Mouse (Mus musculus) embryonic facial prominence, embryonic 11.5 days (tissue): ENCODE results near the gene Cmya5. TPM values are rescaled to one million over a fixed set of nuclear protein-coding genes. Genes with fewer than 3 reads are reported as not detected.

Experiments
- ATAC-seq: fragments of 200-750 bp; cut with Nextera tagmentation; replicated peaks from 2 replicates; pipeline ENCODE4 v1.8.0; 2017; ENCODE audit warnings: low read depth; ENCODE audit not compliant: insufficient number of reproducible peaks, low FRiP score, low TSS enrichment
- DNase-seq: peaks from one replicate; pipeline ENCODE4 v3.0.0-alpha.2; 2015; ENCODE audit warnings: low spot score
- H3K27ac ChIP-seq: fragments of 300-500 bp; sonication (generic); replicated peaks from 2 replicates; pipeline ENCODE4 v1.5.1; 2014; ENCODE audit warnings: mild to moderate bottlenecking, low read depth, low read length, control low read depth
- H3K27me3 ChIP-seq: fragments of 300-500 bp; sonication (generic); 2 replicates; pipeline ENCODE4 v1.6.1; 2014; ENCODE audit warnings: mild to moderate bottlenecking, low read length, moderate library complexity, mixed read lengths; ENCODE audit not compliant: control insufficient read depth, insufficient read depth
- H3K36me3 ChIP-seq: fragments of 300-500 bp; sonication (generic); replicated peaks from 2 replicates; pipeline ENCODE4 v1.6.1; 2014; ENCODE audit warnings: low read depth, mild to moderate bottlenecking, low read length, moderate library complexity, mixed read lengths; ENCODE audit not compliant: control insufficient read depth, insufficient read depth
- H3K4me1 ChIP-seq: fragments of 300-500 bp; sonication (generic); 2 replicates; pipeline ENCODE4 v1.6.1; 2014; ENCODE audit warnings: low read length, mixed read lengths; ENCODE audit not compliant: control insufficient read depth, insufficient read depth
- H3K4me2 ChIP-seq: fragments of 300-500 bp; sonication (generic); 2 replicates; pipeline ENCODE4 v1.6.1; 2014; ENCODE audit warnings: low read depth, mild to moderate bottlenecking, control low read depth, low read length, moderate library complexity
- H3K4me3 ChIP-seq: fragments of 300-500 bp; sonication (generic); 2 replicates; pipeline ENCODE4 v1.5.1; 2014; ENCODE audit warnings: low read depth, low read length, control low read depth
- H3K9ac ChIP-seq: fragments of 300-500 bp; sonication (generic); replicated peaks from 2 replicates; pipeline ENCODE4 v1.6.1; 2014; ENCODE audit warnings: mild to moderate bottlenecking, control low read depth, low read length
- H3K9me3 ChIP-seq: fragments of 300-500 bp; sonication (generic); replicated peaks from 2 replicates; pipeline ENCODE4 v1.6.1; 2016; ENCODE audit warnings: mild to moderate bottlenecking, low read length, inconsistent platforms, mixed read lengths; ENCODE audit not compliant: control insufficient read depth
- WGBS: fragments of 180-500 bp; shearing (Covaris S2); extraction: QIAGEN DNeasy Blood & Tissue Kit; methylation state at CpG from one replicate; pipeline ENCODE4 v1.1.7; 2014; 5-methylcytosine and 5-hydroxymethylcytosine counted together
- polyA plus RNA-seq: library from polyadenylated mRNA; unstranded; fragments of >200 nt; fragmentation: Nextera tagmentation; extraction: Ambion mirVana; gene quantifications from 2 replicates; pipeline ENCODE4 v1.2.1, GENCODE M21; 2014

The Cmya5 gene
- polyA plus RNA-seq, 1 experiment from 2014 or later = 0.13 TPM

DNA sequence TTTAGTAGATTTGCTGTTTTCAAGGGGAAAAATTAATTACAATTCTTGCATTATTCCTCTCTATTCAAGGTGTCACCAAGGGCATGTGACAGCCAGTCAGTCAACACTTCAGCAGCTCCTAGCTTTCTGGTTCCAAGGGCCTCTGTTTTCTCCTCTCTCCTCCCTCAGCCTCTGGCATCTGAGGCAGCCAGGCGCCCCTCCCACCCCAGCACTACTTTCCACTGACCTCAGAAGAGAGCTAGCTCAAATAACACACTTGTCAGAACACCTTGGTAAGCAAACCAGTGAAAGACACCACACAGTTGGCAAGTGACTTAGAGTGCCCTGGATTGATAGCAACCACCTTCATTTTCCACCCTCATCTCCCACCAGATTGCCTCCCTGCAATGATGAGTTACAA is 6.5 kb downstream of the Cmya5 start:
- no peak overlapping the region for H3K4me3 ChIP-seq
- H3K4me2 ChIP-seq = no peak overlapping the region
- no peak overlapping the region for H3K9ac ChIP-seq
- no peaks in the 10 kb centered on the region for H3K4me1 ChIP-seq
- no peaks in the 10 kb centered on the region for H3K9me3 ChIP-seq
- WGBS = 53% methylated on average over 1 of the region's 1 CpGs
- ATAC-seq (no peak), DNase-seq (no peak)
- H3K27me3 ChIP-seq = no peaks in the 10 kb centered on the region
- H3K27ac ChIP-seq = no peak overlapping the region
- H3K36me3 ChIP-seq = no peaks in the 10 kb centered on the region

DNA sequence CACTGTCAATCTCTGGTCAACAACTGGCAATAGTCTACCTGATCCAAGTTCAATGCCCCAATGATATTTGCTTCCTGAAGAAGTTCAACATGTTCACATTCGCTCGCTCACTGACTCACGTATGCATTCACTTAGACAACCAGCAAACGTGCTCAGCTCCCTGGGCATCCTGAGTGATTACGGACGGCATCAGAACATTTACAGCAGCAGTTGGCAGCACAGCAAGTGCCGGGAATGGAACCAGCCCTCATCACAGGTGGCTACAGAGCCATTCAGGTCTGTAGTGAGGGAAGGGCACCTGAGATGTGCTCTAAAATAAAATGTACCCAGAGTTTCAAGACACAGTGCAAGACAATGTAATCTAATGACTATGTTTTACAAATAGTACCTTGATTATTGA is 7.4 kb downstream of the Cmya5 start:
- 86% methylated on average over 7 of the region's 7 CpGs for WGBS
- no peak overlapping the region for H3K27ac ChIP-seq
- H3K4me1 ChIP-seq = no peaks in the 10 kb centered on the region
- no peak overlapping the region for H3K9ac ChIP-seq
- no peaks in the 10 kb centered on the region for H3K36me3 ChIP-seq
- no peak overlapping the region for H3K4me2 ChIP-seq
- ATAC-seq (no peak), DNase-seq (no peak)
- H3K9me3 ChIP-seq = no peaks in the 10 kb centered on the region
- H3K27me3 ChIP-seq = no peaks in the 10 kb centered on the region
- no peak overlapping the region for H3K4me3 ChIP-seq

DNA sequence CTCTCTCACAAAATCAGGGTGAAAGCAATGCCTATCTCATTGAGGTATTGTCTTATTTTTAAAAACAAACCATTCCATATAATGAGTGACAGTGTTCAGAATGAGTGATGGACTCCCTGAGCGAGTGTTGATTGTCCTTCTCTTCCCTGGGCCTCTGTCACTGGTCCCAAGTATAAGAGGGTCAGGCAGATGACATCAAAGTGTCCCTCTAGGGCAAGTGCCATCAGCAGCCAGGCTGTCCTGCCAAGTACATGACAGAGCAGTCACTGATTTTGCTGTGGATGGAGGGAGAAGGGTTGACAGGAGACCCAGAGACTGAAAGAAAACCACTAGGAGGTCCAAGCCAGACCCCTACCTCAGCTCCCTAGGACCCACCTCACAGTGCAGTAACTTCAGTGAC is 8.3 kb downstream of the Cmya5 start:
- Histone ChIP-seq H3K27ac (no peak overlapping the region), H3K4me3 (no peak overlapping the region), H3K9me3 (no peaks in the 10 kb centered on the region), H3K27me3 (no peaks in the 10 kb centered on the region), H3K4me1 (no peaks in the 10 kb centered on the region), H3K9ac (no peak overlapping the region), H3K4me2 (no peak overlapping the region), H3K36me3 (no peaks in the 10 kb centered on the region)
- DNase-seq = no peak
- no peak for ATAC-seq
- 67% methylated on average over 1 of the region's 1 CpGs for WGBS

DNA sequence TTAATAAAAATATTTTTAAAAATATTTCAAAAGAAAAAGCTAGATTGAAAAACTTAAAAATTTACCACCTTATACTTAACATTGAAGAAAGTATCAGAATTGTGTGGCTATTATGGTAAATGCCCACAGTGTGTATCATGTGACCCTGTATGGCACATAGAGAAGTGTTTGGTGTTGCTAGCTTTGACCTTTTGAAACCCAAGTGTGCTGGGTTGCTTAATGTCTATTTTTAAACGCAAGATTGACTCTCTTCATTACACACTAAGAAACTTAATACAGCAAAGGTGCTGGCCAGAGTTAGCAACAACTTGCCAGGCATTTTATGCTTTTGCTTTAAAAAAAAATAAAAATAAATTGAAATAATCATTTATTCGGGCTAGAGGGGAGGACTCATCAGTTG is 9.0 kb downstream of the Cmya5 start:
- Histone ChIP-seq H3K4me3 (no peak overlapping the region), H3K36me3 (no peaks in the 10 kb centered on the region), H3K27me3 (no peaks in the 10 kb centered on the region), H3K9ac (no peak overlapping the region), H3K4me1 (no peaks in the 10 kb centered on the region), H3K4me2 (no peak overlapping the region), H3K27ac (no peak overlapping the region), H3K9me3 (no peaks in the 10 kb centered on the region)
- ATAC-seq = no peak
- WGBS = 78% methylated on average over 2 of the region's 2 CpGs
- DNase-seq = no peak

DNA sequence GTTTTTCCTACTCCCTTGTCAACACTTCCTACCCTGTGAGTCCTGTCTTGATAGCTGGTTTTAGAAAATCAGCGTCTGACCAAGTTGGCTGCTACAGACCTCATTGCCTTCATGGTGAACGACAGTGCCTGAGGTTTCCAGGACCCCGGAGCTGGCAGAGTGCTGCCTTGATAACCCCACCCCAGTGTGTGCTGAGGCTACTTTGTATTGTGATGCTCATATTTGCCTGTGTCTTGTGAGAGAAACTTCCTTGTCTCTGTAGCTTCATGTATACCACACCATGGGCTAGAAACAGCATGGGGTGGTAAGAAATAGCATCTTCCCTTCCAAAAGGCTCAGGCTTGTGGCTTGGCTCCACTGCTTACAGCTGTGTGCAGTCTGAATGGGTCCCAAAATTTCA is 13.8 kb downstream of the Cmya5 start:
- no peak for DNase-seq

DNA sequence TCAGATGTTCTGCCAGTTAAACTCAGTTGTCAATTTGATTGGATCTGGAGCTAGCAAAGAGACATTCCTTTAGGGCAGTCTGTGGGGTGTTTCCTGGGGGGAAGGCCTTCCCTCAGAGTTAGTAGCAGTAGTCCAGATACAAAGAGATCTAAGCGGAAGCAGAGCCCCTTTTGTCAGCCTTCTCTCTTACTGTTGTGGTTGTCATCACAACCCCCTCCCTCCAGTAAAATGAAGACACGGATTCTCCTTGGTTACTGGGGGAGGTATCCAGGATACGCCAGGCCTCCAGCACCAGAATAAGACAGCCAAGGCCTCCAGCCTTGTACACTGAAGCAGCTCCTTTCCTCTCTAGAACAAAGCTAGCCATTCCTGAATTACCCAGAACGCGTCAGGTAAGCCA is 15.6 kb downstream of the Cmya5 start:
- 65% methylated on average over 5 of the region's 5 CpGs for WGBS
- H3K4me2 ChIP-seq = no peak overlapping the region
- no peaks in the 10 kb centered on the region for H3K36me3 ChIP-seq
- H3K4me3 ChIP-seq = no peak overlapping the region
- no peak for DNase-seq
- H3K9me3 ChIP-seq = no peaks in the 10 kb centered on the region
- no peaks in the 10 kb centered on the region for H3K27me3 ChIP-seq
- H3K27ac ChIP-seq = no peak overlapping the region
- H3K9ac ChIP-seq = no peak overlapping the region
- no peaks in the 10 kb centered on the region for H3K4me1 ChIP-seq
- no peak for ATAC-seq

More for the DNA sequence above, 13.8 kb downstream of the Cmya5 start:
- WGBS = 91% methylated on average over 3 of the region's 3 CpGs
- Histone ChIP-seq H3K4me1 (no peaks in the 10 kb centered on the region), H3K9ac (no peak overlapping the region), H3K4me2 (no peak overlapping the region), H3K4me3 (no peak overlapping the region), H3K9me3 (no peaks in the 10 kb centered on the region), H3K27ac (no peak overlapping the region), H3K36me3 (no peaks in the 10 kb centered on the region), H3K27me3 (no peaks in the 10 kb centered on the region)
- ATAC-seq = no peak

DNA sequence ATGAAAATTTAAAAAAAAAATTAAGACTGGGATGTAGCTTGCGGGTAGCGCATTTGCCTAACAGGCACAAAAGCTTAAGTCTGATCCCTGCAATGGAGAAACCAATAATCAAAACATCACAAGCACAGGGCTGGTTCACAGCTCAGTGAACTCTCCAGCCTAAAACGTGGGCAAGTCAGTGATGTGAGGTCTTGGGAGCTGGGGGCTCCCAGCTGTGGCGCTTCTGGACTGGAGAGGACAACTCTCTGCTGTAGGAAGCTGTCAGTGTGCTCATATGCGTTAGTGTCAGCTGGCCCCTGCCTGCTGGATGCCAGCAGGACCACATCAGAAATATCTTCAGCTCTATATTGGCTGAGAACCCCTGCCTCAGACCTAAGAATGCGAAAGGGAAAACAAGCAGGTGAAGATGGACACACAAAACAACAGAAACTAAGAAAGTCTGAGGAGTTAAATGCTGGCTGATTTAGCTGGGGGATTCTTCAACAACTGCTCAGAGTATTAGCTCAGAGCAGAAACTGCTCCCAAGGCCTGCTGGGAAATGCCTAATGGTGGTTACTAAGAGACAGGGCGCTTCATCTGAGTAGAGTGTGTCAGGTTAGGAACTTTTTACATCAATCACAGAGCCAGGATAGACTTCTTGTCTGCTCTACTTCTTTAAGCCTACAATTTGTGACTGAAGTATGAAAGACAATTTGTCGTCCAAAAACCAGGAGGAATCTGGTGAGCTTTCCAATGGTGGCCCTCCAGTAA is 16.2 kb downstream of the Cmya5 start:
- H3K9ac ChIP-seq = no peak overlapping the region
- H3K4me2 ChIP-seq = no peak overlapping the region
- 68% methylated on average over 8 of the region's 8 CpGs for WGBS
- ATAC-seq (no peak), DNase-seq (no peak)
- no peaks in the 10 kb centered on the region for H3K4me1 ChIP-seq
- no peak overlapping the region for H3K27ac ChIP-seq
- H3K9me3 ChIP-seq = no peaks in the 10 kb centered on the region
- no peak overlapping the region for H3K4me3 ChIP-seq
- H3K36me3 ChIP-seq = no peaks in the 10 kb centered on the region
- no peaks in the 10 kb centered on the region for H3K27me3 ChIP-seq

DNA sequence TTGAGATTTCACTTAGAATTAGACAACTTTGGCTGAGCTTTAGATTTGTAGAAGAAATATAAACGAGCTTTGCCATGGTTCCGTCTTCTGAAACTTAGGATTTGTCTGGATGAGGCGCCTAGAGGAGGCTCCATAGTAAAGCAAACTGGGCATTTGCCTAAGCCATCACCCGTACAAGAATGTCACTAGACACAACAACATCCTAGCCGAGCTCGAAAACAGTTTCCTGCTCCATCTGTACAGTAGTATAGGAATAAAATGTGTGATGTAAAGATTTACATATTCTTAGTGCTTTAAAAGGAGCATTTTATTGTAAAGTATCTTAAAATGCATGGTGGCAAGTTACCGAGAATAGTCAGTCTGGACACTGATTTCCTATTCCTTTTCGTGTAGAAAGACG is 22.2 kb downstream of the Cmya5 start:
- Histone ChIP-seq H3K27me3 (no peaks in the 10 kb centered on the region), H3K27ac (no peak overlapping the region), H3K4me3 (no peak overlapping the region), H3K4me2 (no peak overlapping the region), H3K9me3 (no peaks in the 10 kb centered on the region), H3K4me1 (no peaks in the 10 kb centered on the region), H3K36me3 (no peaks in the 10 kb centered on the region), H3K9ac (no peak overlapping the region)
- DNase-seq (no peak), ATAC-seq (no peak)
- WGBS = 94% methylated on average over 9 of the region's 9 CpGs
